Mouse (Mus musculus): ENCODE measurements at regions not wholly inside any gene's neighbourhood (a gene's known extent, or its start where the extent isn't known, plus 50 kb on each side); places are given as distances from the start of the nearest gene placed in this dataset.

DNA sequence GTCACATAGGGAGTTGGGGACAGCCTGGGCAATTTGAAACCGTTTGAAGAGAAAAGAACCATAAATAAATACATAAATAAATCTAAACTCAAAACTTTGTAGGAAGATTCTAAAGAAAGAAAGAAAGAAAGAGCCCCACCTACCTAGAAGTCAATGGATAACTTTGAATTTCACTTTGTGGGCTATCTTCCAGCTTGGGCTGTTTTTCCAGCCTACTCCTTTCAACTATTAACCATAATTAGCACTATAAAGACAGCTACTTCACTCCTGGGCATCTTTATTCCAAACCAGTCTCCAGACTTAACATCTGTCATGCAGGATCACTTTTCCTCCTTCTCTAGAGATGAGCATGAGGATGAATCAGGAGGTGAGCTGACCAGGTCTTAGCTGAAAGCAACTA lies 77.6 kb upstream of the Plekhg1 start:
- H3K4me2 ChIP-seq, result no peak overlapping the region
- WGBS (ENCODE audit: insufficient replicate concordance), result 38% methylated on average over 1 of the region's 1 CpGs
- no peaks in the 10 kb centered on the region for H3K9me3 ChIP-seq (replicated peaks)
- no peak overlapping the region for H3K27ac ChIP-seq
- H3K9ac ChIP-seq, result no peak overlapping the region
- H3K36me3 ChIP-seq, result no peaks in the 10 kb centered on the region
- H3K27me3 ChIP-seq, result no peaks in the 10 kb centered on the region
- DNase-seq (no peak), ATAC-seq (ENCODE audit: low read depth) (no peak)
- no peak overlapping the region for H3K4me3 ChIP-seq (replicated peaks)
- H3K4me1 ChIP-seq (replicated peaks), result no peaks in the 10 kb centered on the region

DNA sequence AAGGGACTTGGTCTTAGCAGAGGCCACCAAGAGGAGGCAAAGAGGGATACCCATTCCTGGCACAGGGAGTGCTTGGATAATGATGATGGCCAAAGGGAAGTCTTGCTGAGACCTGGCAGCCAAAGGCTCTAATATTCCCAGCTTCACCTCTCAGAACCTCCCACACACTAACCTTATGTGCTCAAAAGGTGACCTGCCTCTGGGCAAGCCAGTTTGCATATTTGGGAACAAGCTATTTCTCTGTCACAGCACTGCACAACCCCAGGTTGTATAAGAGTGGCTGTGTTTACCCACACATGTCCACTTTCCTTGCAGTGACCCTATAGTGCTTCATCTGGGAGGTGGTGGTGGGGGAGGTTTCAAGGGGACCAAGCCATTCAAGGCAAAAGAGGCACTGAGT lies 76.9 kb upstream of the Plekhg1 start:
- H3K36me3 ChIP-seq, result no peaks in the 10 kb centered on the region
- H3K4me3 ChIP-seq (replicated peaks), result no peak overlapping the region
- no peak overlapping the region for H3K27ac ChIP-seq
- ATAC-seq (ENCODE audit: low read depth) (no peak), DNase-seq (no peak)
- no peak overlapping the region for H3K9ac ChIP-seq
- H3K9me3 ChIP-seq (replicated peaks), result no peaks in the 10 kb centered on the region
- H3K4me2 ChIP-seq, result no peak overlapping the region
- H3K27me3 ChIP-seq, result no peaks in the 10 kb centered on the region
- no peaks in the 10 kb centered on the region for H3K4me1 ChIP-seq (replicated peaks)

DNA sequence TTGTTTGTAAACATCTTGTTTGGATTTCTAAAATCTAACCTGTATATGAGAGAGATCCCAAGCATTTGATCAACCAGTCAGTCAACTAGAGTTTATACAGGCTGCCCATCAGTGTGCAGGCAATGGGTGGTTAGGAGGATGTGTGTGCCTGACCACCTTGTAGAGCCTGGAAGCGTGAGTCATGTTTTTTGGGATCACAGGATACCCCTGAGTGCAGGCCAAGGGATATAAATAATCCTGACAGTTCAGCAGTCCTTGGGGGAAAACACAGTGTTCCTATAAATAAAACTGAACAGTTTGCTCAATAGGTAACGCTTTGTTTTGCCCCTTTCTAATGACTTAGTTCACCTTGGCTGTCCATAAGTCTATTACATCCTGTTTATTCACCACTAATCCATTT lies 55.7 kb upstream of the Plekhg1 start:
- no peaks in the 10 kb centered on the region for H3K36me3 ChIP-seq
- no peaks in the 10 kb centered on the region for H3K9me3 ChIP-seq (replicated peaks)
- H3K27me3 ChIP-seq, result no peaks in the 10 kb centered on the region
- DNase-seq, result no peak
- H3K4me3 ChIP-seq (replicated peaks), result no peak overlapping the region
- no peaks in the 10 kb centered on the region for H3K4me1 ChIP-seq (replicated peaks)
- H3K9ac ChIP-seq, result no peak overlapping the region
- no peak overlapping the region for H3K4me2 ChIP-seq
- no peak overlapping the region for H3K27ac ChIP-seq
- 30% methylated on average over 2 of the region's 2 CpGs for WGBS (ENCODE audit: insufficient replicate concordance)
- no peak for ATAC-seq (ENCODE audit: low read depth)

All from liver, embryonic 13.5 days (tissue).